Mouse (Mus musculus) left cerebral cortex, adult 11 months (tissue): ENCODE results near the gene Dnajc5.

ENCODE experiments used
- DNase-seq: peaks from one replicate; pipeline ENCODE4 v3.0.0; 2022; ENCODE audit warnings: low spot score

The Dnajc5 gene

DNA sequence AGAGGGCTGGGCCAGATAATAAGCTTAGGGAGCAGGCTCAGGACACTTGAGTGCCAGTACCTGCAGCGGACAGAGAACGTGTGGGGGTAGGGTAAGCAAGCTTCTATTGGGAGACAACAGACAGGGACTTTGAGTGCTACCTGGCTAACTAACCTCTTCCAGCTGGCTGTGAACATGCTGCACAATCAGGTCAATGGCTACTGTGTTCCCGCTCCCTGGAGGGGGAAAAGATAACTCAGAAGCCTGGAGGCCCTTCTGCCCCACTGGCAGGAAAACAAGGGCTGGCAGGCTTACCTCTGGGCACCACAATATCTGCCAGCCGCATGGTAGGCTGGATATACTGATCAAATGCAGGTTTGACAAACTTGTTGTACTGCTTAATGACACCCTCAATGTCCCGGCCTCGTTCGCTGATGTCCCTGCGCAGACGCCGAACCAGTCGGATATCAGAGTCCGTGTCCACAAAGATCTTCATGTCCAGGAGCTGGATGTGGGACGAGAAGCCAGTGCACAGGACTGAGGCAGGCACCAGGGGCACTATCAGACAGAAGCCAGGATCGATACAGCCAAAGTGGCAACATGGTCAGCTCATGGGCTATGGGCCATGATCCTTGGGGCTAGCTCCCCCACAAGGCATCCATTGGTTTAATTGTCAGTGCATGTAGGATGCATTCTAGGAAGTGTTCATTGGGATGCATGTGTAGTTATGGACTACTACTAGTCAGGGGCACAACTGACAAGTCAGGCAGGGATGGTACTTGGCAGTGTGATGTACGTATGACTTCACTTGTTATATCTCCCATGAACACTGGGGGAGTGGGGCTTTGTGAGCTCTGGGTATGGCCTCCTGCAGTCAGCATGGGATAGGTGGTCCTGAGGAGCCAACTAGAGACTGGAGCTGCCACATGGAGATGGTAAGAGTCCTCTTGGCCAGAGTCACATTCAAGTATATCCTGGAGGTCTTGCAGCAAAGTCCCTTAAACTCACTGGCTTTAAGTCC, 52.9 kb downstream of the Dnajc5 start:
- no peak for DNase-seq

DNA sequence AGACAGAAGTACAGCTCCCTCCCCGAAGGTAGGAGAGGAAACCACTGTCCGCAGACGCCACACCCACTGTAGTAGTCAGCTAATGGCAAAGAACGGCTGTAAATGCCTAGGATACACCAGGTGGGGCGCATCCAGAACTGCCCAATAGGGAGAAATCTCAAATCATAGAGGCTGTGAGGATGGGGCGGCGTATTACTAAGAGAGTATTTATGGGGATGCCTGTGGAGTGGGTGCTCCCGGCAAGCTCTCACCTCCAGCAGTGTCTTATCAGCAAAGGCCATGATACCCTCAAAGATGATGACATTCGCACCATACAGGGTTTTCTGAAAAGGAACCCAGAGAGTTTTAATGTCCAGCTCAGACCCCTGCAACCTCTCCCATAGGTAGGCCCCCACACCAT, 53.7 kb downstream of the Dnajc5 start:
- no peak for DNase-seq

DNA sequence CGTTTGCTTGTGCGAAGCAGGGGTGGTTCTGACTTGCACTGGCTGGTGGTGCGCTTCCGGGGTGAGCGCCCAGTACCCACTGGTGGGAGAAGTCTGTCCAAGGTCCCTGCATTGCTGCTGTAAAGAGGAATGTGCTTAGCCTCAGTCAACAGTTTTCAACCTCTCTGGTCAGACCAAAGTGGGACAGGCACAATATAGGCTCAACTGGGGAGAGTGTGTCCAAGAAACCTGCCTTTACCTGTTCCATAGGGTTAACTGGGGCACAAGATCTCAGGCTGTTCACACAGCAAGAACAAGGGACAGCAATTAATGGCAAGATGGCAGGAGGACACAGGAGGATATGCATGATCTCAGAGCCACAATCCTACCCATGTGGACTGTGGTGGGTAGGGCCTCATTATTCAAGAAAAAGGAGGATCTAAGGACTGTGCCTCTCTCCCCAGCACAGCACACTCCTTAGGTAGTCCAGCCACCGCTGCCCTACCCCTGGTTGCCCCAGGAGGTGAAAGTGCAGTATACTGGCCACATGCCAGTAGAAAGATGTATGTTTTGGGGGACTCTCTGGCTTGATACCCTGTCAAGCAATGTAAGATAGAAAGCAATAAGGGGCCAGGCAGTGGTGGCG, 54.7 kb downstream of the Dnajc5 start:
- DNase-seq, result no peak

DNA sequence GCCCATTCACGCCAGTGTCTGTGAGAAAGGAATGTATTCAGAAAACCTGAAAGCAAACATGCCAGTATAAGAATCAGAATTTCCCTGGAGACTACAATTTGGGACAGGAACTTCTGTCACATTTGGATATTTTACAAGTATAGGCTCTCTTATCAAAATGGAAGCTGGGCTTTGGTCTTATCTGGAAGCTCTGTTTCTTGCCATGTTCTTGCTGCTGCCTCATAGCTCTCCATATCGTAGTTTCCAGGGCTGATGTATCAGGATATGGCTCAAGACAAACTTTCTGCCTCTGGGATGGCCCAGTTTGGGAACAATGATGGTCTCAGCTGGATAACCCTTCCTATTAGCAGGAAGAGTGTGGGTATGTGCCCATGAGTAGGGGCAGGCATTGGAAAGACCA, 56.3 kb downstream of the Dnajc5 start:
- no peak for DNase-seq

DNA sequence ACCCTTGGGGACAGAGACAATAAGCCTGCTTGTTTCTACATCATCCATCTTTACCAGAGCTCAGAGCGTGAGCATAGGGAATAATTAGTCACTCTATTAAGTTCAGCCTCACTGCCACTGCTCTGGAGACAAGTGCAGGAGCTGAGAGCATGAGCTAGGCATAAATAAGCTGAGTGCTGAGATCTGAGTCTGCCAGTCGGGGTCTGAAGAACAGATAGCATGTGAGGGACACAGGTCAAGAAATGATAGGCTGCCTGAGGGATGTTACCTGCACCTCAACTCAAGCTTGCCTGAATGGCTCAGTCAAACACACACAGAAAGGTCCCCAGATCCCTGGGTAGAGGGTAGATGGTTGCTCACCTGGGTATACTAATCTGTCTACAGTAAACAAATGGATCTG, 56.8 kb downstream of the Dnajc5 start:
- no peak for DNase-seq

DNA sequence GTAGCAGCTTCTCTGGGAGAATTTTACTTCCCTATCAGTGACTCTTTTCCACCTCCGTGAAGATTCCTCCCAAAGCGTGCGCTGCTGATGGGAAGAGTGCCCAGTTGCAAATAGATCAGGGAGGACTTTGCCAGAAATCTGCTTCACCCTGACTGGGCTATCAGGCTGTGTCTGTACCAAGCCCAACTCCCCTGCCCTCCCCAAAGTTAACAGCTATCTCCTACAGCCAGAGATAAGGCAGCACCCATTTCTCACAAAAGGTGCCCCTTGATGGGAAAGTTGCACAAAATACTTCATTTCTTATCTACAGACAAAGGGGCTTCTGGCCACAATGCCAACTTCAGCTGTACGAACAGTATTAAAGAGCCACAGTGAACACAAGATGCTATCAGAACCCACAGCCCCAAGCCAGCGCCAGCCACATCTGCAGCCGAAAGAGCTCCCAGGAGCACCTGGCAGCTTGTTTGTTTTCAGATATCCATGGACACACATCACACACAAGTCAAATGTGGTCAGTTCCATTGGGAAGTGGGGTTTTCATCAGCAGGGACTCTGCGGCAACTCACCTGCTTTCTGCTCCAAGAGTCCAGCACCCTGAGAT, 57.8 kb downstream of the Dnajc5 start:
- no peak for DNase-seq

DNA sequence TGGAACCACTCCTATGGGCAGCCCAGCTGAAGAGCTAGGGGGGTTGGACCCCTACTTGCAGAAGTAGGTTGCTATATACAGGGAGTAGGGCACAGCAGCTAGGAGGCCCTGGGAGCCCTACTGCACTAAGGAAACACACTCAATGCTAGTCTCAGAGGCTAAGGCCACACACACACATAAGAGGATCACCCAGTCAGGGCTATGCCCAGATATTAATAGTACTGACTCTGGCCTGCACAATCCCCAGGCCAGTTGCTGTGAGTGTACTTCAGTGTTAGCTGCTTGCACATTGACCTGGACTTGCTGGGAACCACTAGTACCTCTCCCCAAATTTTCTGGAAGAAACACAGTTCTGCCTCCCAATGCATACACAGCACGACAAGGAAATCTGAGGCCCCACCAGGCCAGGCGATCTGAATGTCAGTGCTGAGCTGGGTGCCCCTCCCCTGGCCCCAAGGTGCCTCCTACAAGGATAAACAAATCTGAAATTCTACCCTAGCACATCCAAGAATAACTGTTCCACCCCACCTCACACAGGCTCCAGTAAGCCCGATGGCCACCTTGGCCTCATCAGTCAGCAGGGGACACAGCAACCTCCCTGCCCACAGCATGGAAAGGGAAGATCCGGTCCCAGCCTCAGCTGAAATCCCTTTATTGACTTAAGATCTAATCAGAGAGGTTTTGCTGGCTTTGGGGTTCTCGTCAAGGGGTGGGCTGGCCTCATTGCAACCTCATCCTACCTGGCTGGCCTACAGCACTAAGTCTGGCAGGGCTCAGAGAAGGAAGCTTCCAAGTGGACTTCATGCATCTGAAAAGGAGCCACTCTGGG, 58.7 kb downstream of the Dnajc5 start:
- DNase-seq, result no peak

DNA sequence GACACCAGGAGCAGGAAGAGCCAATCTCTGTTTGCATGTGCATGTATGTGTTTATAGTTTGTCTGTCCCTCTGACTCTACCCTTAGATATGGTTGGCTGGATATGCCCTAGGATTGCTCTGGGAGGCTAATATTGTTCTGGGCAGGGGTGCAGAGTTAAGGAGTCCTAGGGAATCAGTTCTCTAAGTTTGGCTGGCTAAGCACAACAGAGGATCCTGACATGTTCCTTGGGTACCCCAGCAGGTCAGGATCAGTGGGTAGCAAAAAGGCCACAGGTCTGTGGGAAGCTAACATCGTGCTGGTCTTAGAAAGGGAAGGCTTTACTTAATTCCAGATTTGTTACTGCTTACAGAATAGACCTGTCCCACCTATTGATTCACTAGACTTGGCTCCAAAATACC, 59.4 kb downstream of the Dnajc5 start:
- no peak for DNase-seq

DNA sequence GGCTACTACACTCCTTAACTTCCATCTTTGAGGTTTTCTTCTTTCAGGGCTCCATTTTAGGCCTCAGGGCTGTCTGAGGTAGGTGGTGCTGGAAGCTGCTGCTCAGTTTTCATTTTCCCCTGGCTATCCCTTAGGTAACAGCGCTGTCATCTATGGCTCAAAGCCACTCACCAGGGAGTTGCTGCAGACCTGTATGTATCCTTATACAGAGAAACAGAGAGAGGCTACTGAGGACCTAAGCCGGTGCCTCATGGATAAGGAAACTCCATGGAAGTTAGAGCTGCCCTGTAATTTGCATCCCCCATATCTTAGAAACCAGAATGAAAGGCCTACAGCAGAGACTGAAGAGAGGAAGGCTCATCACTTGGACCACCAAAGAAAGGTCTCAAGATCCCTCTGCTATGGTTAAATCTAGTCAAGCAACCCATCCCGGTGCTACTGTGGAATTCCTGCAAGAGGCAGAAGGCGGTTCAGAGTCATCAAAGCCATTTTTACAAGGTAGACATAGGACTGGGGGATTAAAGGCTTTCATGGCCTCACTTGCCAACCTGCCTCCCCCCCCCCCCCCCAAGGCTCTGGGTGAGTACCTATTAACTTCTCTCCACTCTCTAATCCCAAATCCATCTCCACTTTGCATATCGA, 60.0 kb downstream of the Dnajc5 start:
- DNase-seq, result no peak

DNA sequence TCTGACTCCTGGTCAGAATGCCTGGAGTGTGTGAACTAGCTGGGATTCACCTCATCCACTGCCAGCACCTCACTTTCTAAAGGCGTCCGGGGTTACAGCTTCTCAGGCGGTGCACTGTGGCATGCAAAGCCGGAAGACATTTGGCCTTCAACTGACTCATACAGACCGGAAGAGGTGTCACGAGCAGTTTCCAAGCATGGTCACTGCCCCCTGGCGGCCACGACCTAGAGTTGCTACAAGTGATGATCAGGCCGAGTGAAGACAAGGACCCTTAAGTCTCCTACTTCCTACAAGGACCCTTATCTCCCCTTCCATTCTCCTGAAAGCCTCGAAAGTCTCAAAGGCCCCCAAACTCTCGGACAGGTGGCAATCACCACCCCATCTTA, 60.7 kb downstream of the Dnajc5 start:
- peak; percentile 74 for DNase-seq

DNA sequence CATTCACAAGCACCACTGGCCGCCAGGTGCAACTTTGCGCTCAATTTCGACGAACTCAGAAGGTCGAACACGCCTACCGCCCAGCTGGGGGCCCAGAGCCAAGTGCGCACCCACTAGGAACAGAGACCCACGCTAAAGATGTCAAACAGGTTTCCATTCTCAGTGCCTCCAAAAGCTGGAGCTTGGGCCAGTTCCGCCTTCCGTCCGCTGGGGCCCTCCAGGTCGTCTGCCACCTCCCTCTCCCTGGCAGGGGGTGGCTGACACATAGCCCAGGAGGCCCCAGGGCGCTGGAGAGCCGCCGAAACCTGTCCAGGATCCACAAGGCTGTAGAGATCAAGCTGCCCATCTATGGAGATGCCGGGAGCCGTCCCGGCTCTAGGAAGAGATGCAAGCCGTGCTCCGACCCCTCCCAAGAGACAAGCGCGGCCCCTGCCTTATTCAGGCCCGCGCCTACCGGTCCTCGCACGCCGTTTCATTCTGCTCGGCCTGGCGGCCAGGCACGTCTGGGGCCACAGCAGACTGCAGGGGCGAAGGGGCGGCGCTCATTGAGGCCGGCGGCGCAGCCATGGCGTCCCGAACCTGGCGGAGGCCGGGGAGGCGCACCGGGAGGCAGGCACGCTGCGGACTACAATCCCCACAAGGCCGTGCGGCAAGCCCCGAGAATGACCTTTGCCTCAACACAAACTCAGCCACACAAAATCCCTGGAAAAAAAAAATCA, 61.3 kb downstream of the Dnajc5 start:
- DNase-seq, result peak; percentile 78

DNA sequence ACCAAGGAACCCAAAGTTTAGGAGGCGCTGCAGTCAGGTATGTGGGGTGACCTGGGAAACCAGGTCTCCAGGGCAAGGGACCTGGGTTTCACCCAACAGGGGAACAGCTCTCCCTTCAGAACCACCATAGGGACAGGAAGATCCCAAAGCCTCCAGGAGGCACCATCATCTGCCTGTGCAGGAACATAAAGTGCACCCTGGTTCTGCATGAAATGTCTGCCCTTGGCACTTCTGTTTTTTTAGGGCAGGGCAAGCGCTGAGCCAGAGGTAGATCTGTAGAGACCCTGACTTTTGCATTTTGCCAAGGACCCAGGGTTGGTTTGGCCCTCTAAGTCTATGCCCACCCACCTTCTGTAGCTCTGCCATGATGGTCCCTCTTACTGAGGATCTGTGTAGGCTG, 62.1 kb downstream of the Dnajc5 start:
- DNase-seq, result no peak

DNA sequence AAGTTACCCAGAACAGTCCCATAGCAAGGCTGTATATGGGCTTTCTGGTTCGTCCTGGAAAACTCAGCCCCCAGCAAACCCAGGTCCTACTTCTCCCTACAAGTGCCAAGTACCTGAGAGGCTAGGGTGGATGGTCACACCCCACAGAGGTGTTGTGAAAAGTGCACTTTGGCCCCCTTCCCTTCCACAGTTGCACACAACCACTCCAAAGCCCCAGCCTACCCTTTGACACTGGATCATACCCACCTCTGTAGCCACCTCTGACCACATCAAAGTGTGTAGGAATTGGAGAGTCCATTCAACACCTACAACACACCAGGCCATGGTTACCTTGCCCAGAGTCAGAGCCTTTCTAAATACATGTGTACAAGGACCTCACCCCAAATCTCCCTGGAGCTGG, 62.7 kb downstream of the Dnajc5 start:
- DNase-seq, result no peak

DNA sequence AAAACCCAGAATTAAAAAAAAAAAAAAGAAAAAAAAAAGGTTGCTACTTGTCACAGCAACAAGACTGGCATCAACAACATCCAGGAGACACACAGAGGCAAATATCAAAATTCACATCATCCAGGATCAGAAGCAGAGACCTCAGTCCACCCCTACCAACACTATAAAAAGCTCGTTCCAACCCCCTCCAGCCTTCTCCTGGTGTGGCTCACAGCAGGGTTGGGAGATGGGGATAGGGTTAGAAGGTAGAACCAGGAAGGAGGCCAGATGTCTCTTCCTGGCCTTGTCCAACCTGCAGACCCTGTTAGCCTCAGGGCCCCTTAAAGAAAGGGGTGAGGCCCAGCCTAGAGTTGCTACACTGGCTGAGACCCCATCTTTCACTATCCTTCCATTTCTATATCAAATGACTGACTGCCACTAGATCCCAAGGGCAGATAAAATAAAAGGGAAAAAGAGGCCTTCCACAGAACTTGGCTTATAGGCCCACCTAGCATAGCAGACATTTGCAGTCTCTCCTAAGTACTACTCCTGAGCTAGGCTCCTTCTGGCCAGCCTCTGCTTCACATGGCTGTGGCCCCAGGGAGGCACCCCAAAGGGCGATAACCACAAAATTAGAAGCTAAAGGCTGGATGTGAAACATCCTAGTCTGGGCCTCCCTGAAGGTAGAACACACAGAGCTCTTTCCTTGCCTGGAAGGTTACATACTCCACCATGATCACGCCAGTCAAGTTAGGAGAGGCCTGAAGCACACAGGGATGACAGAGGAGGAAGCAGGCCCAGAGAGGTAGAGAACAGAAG, 63.4 kb downstream of the Dnajc5 start:
- DNase-seq, result no peak

DNA sequence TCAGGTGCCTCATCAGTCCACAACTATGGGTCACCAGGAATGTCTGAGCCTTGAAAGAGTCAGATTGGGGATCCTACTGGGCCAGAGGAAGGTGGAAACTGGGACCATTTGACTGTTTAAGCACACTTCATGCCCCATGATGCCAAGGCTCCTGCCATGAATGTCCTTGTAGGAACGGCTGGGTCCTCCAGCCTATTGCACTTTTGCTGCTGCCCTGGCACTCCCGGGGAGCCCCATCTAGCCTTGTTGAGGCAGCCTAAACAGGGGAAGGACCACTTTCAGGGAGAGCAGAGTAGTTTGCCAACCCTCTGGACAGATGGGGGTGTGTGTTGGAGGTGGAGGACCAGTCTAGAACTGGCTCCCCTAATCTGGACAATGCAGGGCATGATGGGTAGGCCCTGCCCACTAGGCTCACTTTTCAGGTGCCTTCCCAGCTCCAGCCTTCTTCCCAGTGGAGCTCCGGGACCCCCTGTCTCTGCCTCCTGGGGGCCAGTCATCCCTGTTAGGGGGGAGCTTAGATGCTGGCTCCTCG, 64.2 kb downstream of the Dnajc5 start, which contains the start of gene Uckl1:
Uckl1 (minus strand) TSS at position 482 of the 532 bp plus-strand sequence.
- no peak for DNase-seq

DNA sequence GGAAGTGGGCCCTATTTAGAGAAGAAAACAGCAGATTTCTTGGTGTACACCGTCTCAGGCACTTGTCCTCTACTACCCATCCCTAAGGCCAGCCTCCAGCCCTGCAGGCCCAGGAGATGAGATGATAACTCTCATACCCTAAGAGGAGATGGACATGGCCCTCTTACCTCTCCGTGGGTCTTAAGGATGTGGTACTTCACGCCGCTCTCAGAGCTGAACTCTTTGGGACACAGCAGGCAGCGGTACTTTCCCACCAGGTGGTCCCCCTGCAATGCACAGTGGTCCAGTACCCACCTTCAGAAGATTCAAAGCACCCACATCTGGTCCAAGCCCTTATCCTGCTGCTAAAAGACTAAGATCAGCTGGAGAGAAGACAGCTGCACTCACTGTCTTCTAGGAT, 65.2 kb downstream of the Dnajc5 start:
- DNase-seq, result no peak

DNA sequence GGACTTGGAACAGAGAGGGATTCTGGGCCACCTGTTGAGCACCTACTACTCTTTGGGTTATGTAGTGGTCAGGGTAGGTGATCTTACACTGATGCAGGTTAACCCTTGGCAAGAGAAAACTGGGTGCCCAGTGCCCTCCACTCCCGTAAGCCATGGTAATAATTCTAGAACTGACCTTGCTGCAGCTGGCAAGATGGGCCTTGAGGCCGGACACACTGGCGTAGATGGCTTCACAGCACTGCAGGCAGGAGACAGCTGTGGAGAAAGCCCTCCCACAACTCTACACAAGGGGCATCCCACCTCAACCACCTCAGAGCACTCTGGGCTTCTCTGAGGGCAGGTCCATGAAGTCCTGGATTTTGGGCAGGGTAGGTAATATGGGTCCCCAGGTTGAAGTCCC, 65.8 kb downstream of the Dnajc5 start:
- no peak for DNase-seq

DNA sequence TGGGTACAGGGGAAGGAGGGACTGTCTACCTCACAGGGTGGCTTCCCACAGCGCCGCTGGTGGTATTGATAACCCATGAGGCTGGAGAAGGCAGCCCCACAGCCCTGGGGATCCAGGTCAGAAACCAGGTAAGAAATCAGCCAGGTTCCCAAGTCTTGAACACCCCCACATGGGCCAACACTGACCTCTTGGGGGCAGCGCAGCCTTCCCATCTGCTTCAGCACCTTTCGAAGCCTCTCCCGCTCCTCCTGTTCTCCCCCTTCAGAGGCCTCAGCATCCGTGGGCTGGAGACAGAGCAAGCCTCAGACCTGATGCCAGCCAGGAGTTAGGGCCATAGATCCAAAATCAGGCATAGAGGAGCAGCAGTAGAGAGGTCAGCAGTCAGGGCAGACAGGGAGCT, 67.5 kb downstream of the Dnajc5 start:
- no peak for DNase-seq

DNA sequence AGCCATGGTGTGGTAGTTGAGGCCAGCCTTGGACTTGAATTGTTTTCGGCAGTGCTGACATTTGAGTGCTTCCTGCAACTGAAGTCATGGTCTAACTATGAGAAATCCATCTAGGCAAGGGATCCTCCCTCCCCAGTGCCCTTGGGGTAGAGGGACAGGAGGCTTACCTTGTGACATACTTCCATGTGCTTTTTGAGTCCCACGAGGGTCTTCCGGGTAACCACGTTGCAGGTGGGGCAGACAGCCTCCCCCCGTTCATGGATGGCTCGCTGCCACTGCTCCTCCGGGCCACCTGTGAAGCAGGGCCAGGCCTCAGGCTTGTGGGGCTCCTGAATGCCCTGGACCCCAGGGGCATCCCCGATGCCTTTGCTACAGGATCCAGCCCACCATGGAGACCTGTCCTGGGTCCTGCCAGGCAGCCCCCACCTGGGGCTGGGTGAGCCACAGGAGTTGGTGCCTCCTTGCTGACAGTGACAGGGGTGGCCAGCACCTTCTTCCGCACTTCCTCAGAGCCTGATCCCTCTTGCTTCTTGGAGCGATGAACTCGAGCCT, 68.0 kb downstream of the Dnajc5 start:
- DNase-seq, result no peak
